Mouse (Mus musculus) hindbrain, embryonic 14.5 days (tissue): ENCODE results near the gene Pcyox1. TPM values are rescaled to one million over a fixed set of nuclear protein-coding genes. Genes with fewer than 3 reads are reported as not detected.

Experiments
- ATAC-seq: fragments of 200-750 bp; cut with Nextera tagmentation; 2 replicates; pipeline ENCODE4 v1.8.0; 2017; ENCODE audit warnings: moderate number of reproducible peaks, mild to moderate bottlenecking, moderate TSS enrichment, moderate library complexity; ENCODE audit not compliant: low FRiP score
- DNase-seq: peaks from one replicate; pipeline ENCODE4 v3.0.0-alpha.2; 2015; ENCODE audit warnings: low spot score
- H3K27ac ChIP-seq: fragments of 300-500 bp; sonication (generic); 2 replicates; pipeline ENCODE4 v1.5.1; 2014; ENCODE audit warnings: mild to moderate bottlenecking, moderate library complexity
- H3K27me3 ChIP-seq: fragments of 300-500 bp; sonication (generic); 2 replicates; pipeline ENCODE4 v1.6.1; 2014; ENCODE audit warnings: mild to moderate bottlenecking, low read length, mixed read lengths; ENCODE audit not compliant: control insufficient read depth, insufficient read depth
- H3K36me3 ChIP-seq: fragments of 300-500 bp; sonication (generic); replicated peaks from 2 replicates; pipeline ENCODE4 v1.6.1; 2014; ENCODE audit not compliant: control insufficient read depth, insufficient read depth
- H3K4me1 ChIP-seq: fragments of 300-500 bp; sonication (generic); replicated peaks from 2 replicates; pipeline ENCODE4 v1.6.1; 2014; ENCODE audit warnings: antibody characterized with exemption, low read length, mixed read lengths; ENCODE audit not compliant: control insufficient read depth, insufficient read depth
- H3K4me2 ChIP-seq: fragments of 300-500 bp; sonication (generic); replicated peaks from 2 replicates; pipeline ENCODE4 v1.6.1; 2014; ENCODE audit warnings: mild to moderate bottlenecking, moderate library complexity
- H3K4me3 ChIP-seq: fragments of 300-500 bp; sonication (generic); replicated peaks from 2 replicates; pipeline ENCODE4 v1.5.1; 2014; ENCODE audit warnings: mild to moderate bottlenecking, low read length
- H3K9ac ChIP-seq: fragments of 300-500 bp; sonication (generic); 2 replicates; pipeline ENCODE4 v1.6.1; 2014
- H3K9me3 ChIP-seq: fragments of 300-500 bp; sonication (generic); 2 replicates; pipeline ENCODE4 v1.6.1; 2016; ENCODE audit warnings: low read length; ENCODE audit not compliant: control insufficient read depth
- whole genome bisulfite sequencing: fragments of 180-500 bp; shearing (Covaris S2); extraction: QIAGEN DNeasy Blood & Tissue Kit; methylation state at CpG from one replicate; pipeline ENCODE4 v1.1.7; 2014; 5-methylcytosine and 5-hydroxymethylcytosine counted together
- polyA plus RNA-seq: library from polyadenylated mRNA; unstranded; fragments of >200 nt; fragmentation: Nextera tagmentation; extraction: Ambion mirVana; gene quantifications from 2 replicates; pipeline ENCODE4 v1.2.1, GENCODE M21; 2014

Gene Pcyox1
- polyA plus RNA-seq = 94.9 and 99.9 TPM in 2 replicates

DNA sequence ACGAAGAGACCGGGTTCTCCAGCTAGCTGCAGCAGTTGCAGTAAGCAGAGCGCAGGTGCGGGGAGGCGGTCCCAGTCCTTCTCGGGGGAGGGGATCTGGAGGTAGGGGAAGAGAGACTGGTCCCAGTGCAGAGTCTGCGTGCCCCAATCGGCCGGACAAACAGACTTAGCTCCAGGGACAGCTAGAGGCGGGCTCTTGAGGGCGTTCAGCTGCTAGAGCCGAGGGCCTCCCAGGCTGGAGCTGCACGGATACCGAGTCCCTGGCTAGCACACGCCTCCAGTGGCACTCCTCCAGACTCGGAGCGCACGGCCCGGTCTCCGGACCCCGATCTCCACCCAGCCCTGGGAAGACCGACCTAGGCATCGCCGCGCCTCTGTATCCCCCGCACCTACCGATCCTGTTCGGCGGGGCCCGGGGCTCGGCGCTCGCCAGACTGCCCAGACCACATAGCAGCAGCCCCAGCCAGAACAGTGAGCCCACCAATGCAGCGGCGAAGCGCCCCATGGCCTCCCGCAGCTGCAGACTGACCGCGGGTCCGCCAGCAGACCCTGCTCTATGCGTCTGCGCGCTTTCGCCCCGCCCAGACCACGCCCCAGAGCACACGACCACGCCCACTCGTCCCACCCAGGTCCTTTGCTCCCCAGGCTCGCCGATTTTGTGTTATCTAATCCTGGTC is at the start of gene Pcyox1:
Pcyox1 (minus strand) TSS at position 574 of the 676 bp plus-strand sequence.
- Histone ChIP-seq H3K4me1 (peaks cover 24% of the 10 kb centered on the region), H3K27me3 (no peaks in the 10 kb centered on the region)

DNA sequence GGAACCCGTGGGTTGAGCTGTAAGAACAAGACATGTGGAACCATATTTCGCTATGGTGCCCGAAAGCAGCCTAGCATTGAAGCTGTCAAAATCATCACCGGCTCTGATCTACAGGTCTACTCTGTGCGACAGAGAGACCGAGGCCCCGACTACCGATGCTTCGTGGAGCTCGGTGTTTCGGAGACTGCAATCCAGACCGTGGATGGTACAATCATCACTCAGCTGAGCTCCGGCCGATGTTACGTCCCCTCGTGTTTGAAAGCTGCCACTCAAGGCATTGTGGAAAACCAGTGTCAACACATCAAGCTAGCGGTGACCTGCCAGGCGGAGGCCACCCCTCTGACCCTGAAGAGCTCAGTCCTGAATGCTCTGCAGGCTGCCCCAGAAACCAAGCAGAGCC is 48.6 kb upstream of the Pcyox1 start:
- 94% methylated on average over 18 of the region's 18 CpGs for WGBS
- Histone ChIP-seq H3K27ac (no peak overlapping the region), H3K36me3 (peaks cover 65% of the 10 kb centered on the region)

More for the DNA sequence above, at the start of gene Pcyox1:
- Histone ChIP-seq H3K4me2 (peak within 1 kb of the TSS; percentile 80), H3K27ac (peak within 1 kb of the TSS; percentile 95), H3K9ac (peak within 1 kb of the TSS; percentile 95), H3K9me3 (no peaks in the 10 kb centered on the region), H3K4me3 (peak within 1 kb of the TSS; percentile 95), H3K36me3 (peaks cover 20% of the 10 kb centered on the region)
- ATAC-seq (peak; percentile 93), DNase-seq (peak; percentile 86)
- WGBS = under 1% methylated on average over 51 of the region's 51 CpGs

DNA sequence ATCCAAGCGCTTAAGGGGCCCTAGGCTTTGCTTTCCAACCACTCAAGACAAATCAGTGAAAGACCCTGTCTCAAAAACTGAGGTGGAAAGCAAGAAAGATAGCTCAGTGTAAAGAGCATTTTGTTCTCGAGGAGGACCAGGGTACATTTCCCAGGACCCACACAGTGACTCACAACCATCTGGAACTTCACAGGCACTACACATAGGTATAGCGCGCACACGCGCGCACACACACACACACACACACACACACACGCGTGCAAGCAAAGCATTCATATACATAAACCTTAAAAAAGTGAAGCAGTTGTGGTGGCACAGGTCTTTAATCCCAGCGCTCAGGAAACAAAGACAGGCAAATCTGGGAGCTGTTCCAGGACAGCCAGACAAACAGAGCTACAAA is 44.6 kb upstream of the Pcyox1 start:
- Histone ChIP-seq H3K36me3 (peaks cover 31% of the 10 kb centered on the region), H3K4me1 (peaks cover 9% of the 10 kb centered on the region), H3K4me3 (no peak overlapping the region), H3K27ac (no peak overlapping the region), H3K4me2 (no peak overlapping the region), H3K9ac (no peak overlapping the region), H3K9me3 (no peaks in the 10 kb centered on the region), H3K27me3 (no peaks in the 10 kb centered on the region)
- WGBS = 94% methylated on average over 10 of the region's 10 CpGs
- no peak for DNase-seq
- ATAC-seq = no peak

More for the DNA sequence above, 48.6 kb upstream of the Pcyox1 start:
- H3K4me2 ChIP-seq = no peak overlapping the region
- DNase-seq = no peak
- no peak overlapping the region for H3K9ac ChIP-seq
- H3K4me3 ChIP-seq = no peak overlapping the region
- no peaks in the 10 kb centered on the region for H3K9me3 ChIP-seq
- ATAC-seq = no peak
- no peaks in the 10 kb centered on the region for H3K4me1 ChIP-seq
- no peaks in the 10 kb centered on the region for H3K27me3 ChIP-seq

DNA sequence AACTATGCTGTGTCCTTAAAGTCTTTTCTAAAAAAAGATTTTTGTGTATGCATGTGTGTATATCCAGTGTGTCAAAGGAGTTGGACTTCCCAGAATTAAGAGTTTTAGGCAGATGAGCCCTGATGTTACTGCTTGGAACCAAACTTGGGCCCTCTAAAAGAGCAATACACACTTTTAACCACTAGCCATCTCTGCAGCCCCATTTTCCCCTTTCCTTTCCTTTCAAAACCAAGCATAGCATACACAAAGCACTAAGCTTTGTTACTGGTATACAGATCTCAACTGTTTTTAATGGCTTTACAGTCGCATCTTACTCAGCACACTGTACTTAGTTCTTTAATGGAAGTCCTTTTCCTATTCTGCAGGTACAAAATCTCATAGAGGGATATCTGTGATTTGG is 42.6 kb upstream of the Pcyox1 start:
- Histone ChIP-seq H3K27ac (peak overlapping the region; percentile 88; the same call in 1 of the 2 replicates), H3K27me3 (no peaks in the 10 kb centered on the region), H3K9me3 (no peaks in the 10 kb centered on the region), H3K36me3 (peaks cover 37% of the 10 kb centered on the region), H3K4me3 (peak overlapping the region; percentile 74), H3K4me2 (peak overlapping the region; percentile 80), H3K9ac (peak overlapping the region; percentile 89), H3K4me1 (peaks cover 9% of the 10 kb centered on the region)
- DNase-seq = no peak
- no peak for ATAC-seq
- WGBS = 90% methylated on average over 1 of the region's 1 CpGs

DNA sequence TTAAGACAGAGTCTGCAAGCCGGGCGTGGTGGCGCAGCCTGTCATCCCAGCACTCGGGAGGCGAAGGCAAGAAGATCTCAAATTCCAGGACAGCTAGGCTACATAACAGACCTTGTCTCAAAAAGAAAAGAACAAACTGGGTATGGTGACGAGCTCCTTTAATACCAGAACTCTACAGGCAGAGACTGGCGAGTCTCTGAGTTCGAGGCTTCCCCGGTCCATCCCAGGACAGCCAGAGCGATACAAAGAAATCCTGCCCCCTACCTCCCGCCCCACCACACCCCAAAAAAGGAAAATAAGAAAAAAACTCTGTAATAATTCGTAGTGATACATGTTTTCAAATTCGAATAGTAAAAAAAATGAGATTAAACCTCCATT is 42.2 kb upstream of the Pcyox1 start:
- Histone ChIP-seq H3K9me3 (no peaks in the 10 kb centered on the region), H3K27me3 (no peaks in the 10 kb centered on the region), H3K4me3 (peak overlapping the region; percentile 74), H3K9ac (peak overlapping the region; percentile 89), H3K4me2 (peak overlapping the region; percentile 80), H3K27ac (peak overlapping the region; percentile 88), H3K4me1 (peaks cover 9% of the 10 kb centered on the region), H3K36me3 (peaks cover 37% of the 10 kb centered on the region)
- DNase-seq (no peak), ATAC-seq (no peak)
- WGBS = 6% methylated on average over 13 of the region's 13 CpGs

DNA sequence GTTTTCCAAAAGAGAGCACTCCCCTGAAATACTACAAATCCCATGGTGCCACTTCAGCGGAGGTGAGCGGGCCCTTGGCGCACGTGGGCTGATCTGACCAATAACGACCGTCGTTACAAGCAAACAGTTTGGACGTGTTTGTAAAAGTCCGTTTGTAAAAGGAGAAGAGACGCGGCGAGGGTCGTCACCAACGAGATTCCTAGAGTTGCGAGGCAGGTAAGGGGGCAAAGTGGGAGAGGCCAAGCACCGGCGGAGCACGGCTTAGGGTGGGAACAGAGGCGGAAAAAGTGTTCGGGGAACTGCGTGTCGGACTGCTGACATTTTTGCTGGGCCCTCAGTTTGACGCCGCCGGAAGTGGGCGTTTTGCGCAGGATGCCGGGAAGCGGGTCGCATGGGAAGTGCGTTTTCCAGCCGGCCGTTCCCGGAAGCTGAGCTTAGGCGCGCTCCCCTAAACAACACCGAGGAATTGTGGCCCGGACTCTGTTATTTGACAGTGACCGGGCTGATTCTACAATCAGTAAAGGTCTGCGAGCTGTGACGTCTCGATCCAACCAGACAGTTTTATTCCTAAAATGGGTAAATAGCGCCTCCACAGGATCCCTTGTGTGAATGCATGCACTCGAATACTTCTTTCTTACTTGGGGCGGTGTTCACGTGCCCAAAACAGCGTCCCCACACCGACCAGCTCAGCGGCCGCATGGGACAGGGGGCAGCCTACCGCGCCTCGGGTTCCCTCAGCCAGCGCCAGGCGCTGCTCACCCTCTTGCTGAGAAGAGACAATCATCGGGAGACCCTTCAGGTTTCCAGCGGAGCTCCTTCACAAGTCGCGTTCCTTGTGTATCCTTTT is 41.5 kb upstream of the Pcyox1 start, which contains the start of gene C87436:
C87436 (plus strand) TSS at position 103 of the 847 bp plus-strand sequence.
- Histone ChIP-seq H3K4me3 (peak within 1 kb of the TSS; percentile 74), H3K9me3 (no peaks in the 10 kb centered on the region), H3K27ac (peak within 1 kb of the TSS; percentile 88), H3K36me3 (peaks cover 37% of the 10 kb centered on the region), H3K9ac (peak within 1 kb of the TSS; percentile 89), H3K4me2 (peak within 1 kb of the TSS; percentile 80), H3K27me3 (no peaks in the 10 kb centered on the region), H3K4me1 (peaks cover 9% of the 10 kb centered on the region)
- WGBS = under 1% methylated on average over 59 of the region's 59 CpGs
- peak; percentile 95 for ATAC-seq
- peak; percentile 96 for DNase-seq

DNA sequence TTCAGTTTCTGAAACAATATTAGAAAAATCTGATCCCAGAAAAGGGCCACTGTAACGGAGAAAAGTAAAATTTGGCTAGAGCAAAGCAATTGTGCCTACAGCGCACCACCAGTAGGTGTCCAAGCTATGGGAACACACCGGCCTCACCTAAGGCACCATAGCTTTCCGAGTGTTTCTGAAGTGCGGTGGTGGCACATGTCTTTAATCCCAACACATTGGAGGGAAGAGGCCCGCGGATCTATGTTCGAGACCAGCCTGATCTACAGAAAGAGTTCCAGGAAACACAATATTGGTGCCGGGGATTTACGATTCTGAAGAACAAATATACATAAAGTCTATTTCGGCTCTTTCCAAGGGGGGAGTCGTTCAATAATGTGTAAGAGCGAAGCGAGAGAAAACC is 40.8 kb upstream of the Pcyox1 start:
- Histone ChIP-seq H3K9me3 (no peaks in the 10 kb centered on the region), H3K4me2 (peak overlapping the region; percentile 80), H3K4me3 (peak overlapping the region; percentile 74), H3K27me3 (no peaks in the 10 kb centered on the region), H3K4me1 (peaks cover 9% of the 10 kb centered on the region), H3K36me3 (peaks cover 41% of the 10 kb centered on the region), H3K27ac (peak overlapping the region; percentile 88), H3K9ac (peak overlapping the region; percentile 89)
- peak; percentile 41; the same call in 1 of the 2 replicates for ATAC-seq
- WGBS = 1% methylated on average over 14 of the region's 14 CpGs
- DNase-seq = peak; percentile 51

DNA sequence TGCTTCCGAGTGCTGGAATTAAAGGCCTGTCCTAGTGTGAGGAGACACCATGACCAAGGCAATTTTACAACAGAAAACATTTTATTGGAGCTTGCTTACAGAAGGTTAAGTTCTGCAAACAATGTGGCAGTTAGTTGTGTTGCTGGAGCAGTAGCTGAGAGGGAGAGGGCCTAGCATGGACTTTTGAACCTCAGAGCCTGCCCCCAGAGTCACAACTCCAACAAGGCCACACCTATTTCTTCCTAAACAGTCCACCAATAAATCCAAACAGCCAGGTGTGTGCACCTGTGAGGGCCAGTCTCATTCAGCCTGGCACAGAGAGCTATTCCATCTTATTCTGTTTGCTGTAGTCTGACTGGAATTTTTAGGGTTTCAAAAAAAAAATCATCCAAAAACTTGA is 36.7 kb upstream of the Pcyox1 start:
- Histone ChIP-seq H3K4me2 (no peak overlapping the region), H3K27ac (no peak overlapping the region), H3K4me1 (no peaks in the 10 kb centered on the region), H3K9me3 (no peaks in the 10 kb centered on the region), H3K36me3 (peaks cover 78% of the 10 kb centered on the region), H3K27me3 (no peaks in the 10 kb centered on the region), H3K4me3 (no peak overlapping the region), H3K9ac (no peak overlapping the region)
- DNase-seq (no peak), ATAC-seq (no peak)
- 88% methylated on average over 1 of the region's 1 CpGs for WGBS

DNA sequence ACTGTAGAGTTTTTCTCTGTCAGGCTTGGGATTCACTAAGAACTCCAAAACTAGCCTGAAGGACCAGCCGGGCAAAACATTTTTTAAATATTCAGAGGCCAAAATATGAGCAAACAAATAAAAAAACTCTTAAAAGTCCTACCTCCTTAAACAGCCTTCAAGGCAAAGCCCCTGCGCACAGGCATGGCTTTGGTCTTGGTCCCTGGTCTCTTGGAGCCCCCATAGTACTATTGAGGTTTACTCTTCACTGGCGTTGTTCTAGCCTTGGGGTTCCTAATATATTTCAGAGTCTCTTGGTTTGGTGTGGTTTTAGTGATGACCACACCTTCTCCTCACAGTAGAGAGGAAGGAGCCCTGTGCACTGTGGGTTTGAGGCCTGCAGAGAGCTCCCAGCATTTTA is 34.6 kb upstream of the Pcyox1 start:
- peaks cover 96% of the 10 kb centered on the region for H3K36me3 ChIP-seq
- no peak for DNase-seq
- no peaks in the 10 kb centered on the region for H3K9me3 ChIP-seq
- H3K27me3 ChIP-seq = no peaks in the 10 kb centered on the region
- no peak overlapping the region for H3K4me2 ChIP-seq
- no peaks in the 10 kb centered on the region for H3K4me1 ChIP-seq
- H3K4me3 ChIP-seq = no peak overlapping the region
- H3K9ac ChIP-seq = no peak overlapping the region
- ATAC-seq = no peak
- 97% methylated on average over 3 of the region's 3 CpGs for WGBS
- no peak overlapping the region for H3K27ac ChIP-seq
